Mouse (Mus musculus): Measurements from ENCODE around the gene Veph1. TPM values are rescaled to one million over a fixed set of nuclear protein-coding genes. Genes with fewer than 3 reads are reported as not detected.
A peak's percentile ranks its signal among the peaks of the same experiment; 100 is the strongest.

Veph1 gene
- polyA plus RNA-seq, 1 experiment from 2014 or later, result 11.9 TPM

GRCm38 (mm10) chr3:66080631-66081362 is 215.8 kb downstream of the Veph1 start:
- Histone ChIP-seq H3K4me1 (ENCODE audit: insufficient read depth, low read length) (peaks cover 3% of the 10 kb centered on the region; the same call in 1 of the 2 replicates), H3K27ac (ENCODE audit: low read length) (no peak overlapping the region), H3K4me3 (ENCODE audit: low read length) (no peak overlapping the region), H3K4me2 (replicated peaks; ENCODE audit: low read depth, low read length) (no peak overlapping the region), H3K27me3 (ENCODE audit: insufficient read depth, low read length) (no peaks in the 10 kb centered on the region), H3K9ac (replicated peaks; ENCODE audit: low read length) (no peak overlapping the region), H3K36me3 (ENCODE audit: insufficient read depth, low read length) (no peaks in the 10 kb centered on the region), H3K9me3 (ENCODE audit: low read length) (no peaks in the 10 kb centered on the region)
- 59% methylated on average over 4 of the region's 4 CpGs for WGBS
- no peak for ATAC-seq (ENCODE audit: low FRiP score, low TSS enrichment)

GRCm38 (mm10) chr3:66079886-66080285 is 216.8 kb downstream of the Veph1 start:
- H3K9ac ChIP-seq (replicated peaks; ENCODE audit: low read length), result no peak overlapping the region
- ATAC-seq (ENCODE audit: low FRiP score, low TSS enrichment), result no peak
- H3K4me2 ChIP-seq (replicated peaks; ENCODE audit: low read depth, low read length), result no peak overlapping the region
- no peaks in the 10 kb centered on the region for H3K27me3 ChIP-seq (ENCODE audit: insufficient read depth, low read length)
- H3K4me3 ChIP-seq (ENCODE audit: low read length), result no peak overlapping the region
- H3K27ac ChIP-seq (ENCODE audit: low read length), result no peak overlapping the region
- 92% methylated on average over 4 of the region's 4 CpGs for WGBS
- no peaks in the 10 kb centered on the region for H3K9me3 ChIP-seq (ENCODE audit: low read length)
- no peaks in the 10 kb centered on the region for H3K36me3 ChIP-seq (ENCODE audit: insufficient read depth, low read length)
- H3K4me1 ChIP-seq (ENCODE audit: insufficient read depth, low read length), result peaks cover 3% of the 10 kb centered on the region; the same call in 1 of the 2 replicates

- 29% methylated on average over 6 of the region's 6 CpGs for WGBS
- Histone ChIP-seq H3K9me3 (ENCODE audit: low read length) (no peaks in the 10 kb centered on the region), H3K27me3 (ENCODE audit: insufficient read depth, low read length) (no peaks in the 10 kb centered on the region), H3K36me3 (ENCODE audit: insufficient read depth, low read length) (no peaks in the 10 kb centered on the region), H3K4me1 (ENCODE audit: insufficient read depth, low read length) (peaks cover 3% of the 10 kb centered on the region; the same call in 1 of the 2 replicates), H3K4me3 (ENCODE audit: low read length) (no peak overlapping the region), H3K27ac (ENCODE audit: low read length) (no peak overlapping the region), H3K9ac (replicated peaks; ENCODE audit: low read length) (no peak overlapping the region), H3K4me2 (replicated peaks; ENCODE audit: low read depth, low read length) (no peak overlapping the region)
- peak; percentile 89; the same call in 1 of the 2 replicates for ATAC-seq (ENCODE audit: low FRiP score, low TSS enrichment)
Observed at GRCm38 (mm10) chr3:66078898-66079537, 217.6 kb downstream of the Veph1 start.

- Histone ChIP-seq H3K4me1 (ENCODE audit: insufficient read depth, low read length) (peaks cover 3% of the 10 kb centered on the region; the same call in 1 of the 2 replicates), H3K27me3 (ENCODE audit: insufficient read depth, low read length) (no peaks in the 10 kb centered on the region), H3K9ac (replicated peaks; ENCODE audit: low read length) (no peak overlapping the region), H3K4me2 (replicated peaks; ENCODE audit: low read depth, low read length) (no peak overlapping the region), H3K36me3 (ENCODE audit: insufficient read depth, low read length) (no peaks in the 10 kb centered on the region), H3K27ac (ENCODE audit: low read length) (no peak overlapping the region), H3K4me3 (ENCODE audit: low read length) (no peak overlapping the region), H3K9me3 (ENCODE audit: low read length) (no peaks in the 10 kb centered on the region)
- 0 out of 2 replicates have a peak, but pooled peaks have one; percentile 54 for ATAC-seq (ENCODE audit: low FRiP score, low TSS enrichment)
- 68% methylated on average over 12 of the region's 23 CpGs for WGBS
Observed at GRCm38 (mm10) chr3:66078026-66078721, 218.5 kb downstream of the Veph1 start.

GRCm38 (mm10) chr3:66070274-66070673 is 226.4 kb downstream of the Veph1 start:
- H3K9ac ChIP-seq (replicated peaks; ENCODE audit: low read length), result no peak overlapping the region
- ATAC-seq (ENCODE audit: low FRiP score, low TSS enrichment), result no peak
- no peak overlapping the region for H3K4me2 ChIP-seq (replicated peaks; ENCODE audit: low read depth, low read length)
- H3K27me3 ChIP-seq (ENCODE audit: insufficient read depth, low read length), result no peaks in the 10 kb centered on the region
- H3K9me3 ChIP-seq (ENCODE audit: low read length), result no peaks in the 10 kb centered on the region
- H3K4me3 ChIP-seq (ENCODE audit: low read length), result no peak overlapping the region
- no peaks in the 10 kb centered on the region for H3K36me3 ChIP-seq (ENCODE audit: insufficient read depth, low read length)
- 86% methylated on average over 1 of the region's 1 CpGs for WGBS
- no peak overlapping the region for H3K27ac ChIP-seq (ENCODE audit: low read length)
- H3K4me1 ChIP-seq (ENCODE audit: insufficient read depth, low read length), result no peaks in the 10 kb centered on the region

- no peak overlapping the region for H3K27ac ChIP-seq (ENCODE audit: low read length)
Observed at GRCm38 (mm10) chr3:66063881-66064280, 232.8 kb downstream of the Veph1 start.

GRCm38 (mm10) chr3:66056912-66057311 is 239.7 kb downstream of the Veph1 start:
- Histone ChIP-seq H3K9me3 (ENCODE audit: low read length) (no peaks in the 10 kb centered on the region), H3K27ac (ENCODE audit: low read length) (no peak overlapping the region), H3K4me3 (ENCODE audit: low read length) (no peak overlapping the region), H3K36me3 (ENCODE audit: insufficient read depth, low read length) (peaks cover 5% of the 10 kb centered on the region; the same call in 1 of the 2 replicates), H3K4me1 (ENCODE audit: insufficient read depth, low read length) (no peaks in the 10 kb centered on the region), H3K9ac (replicated peaks; ENCODE audit: low read length) (no peak overlapping the region), H3K27me3 (ENCODE audit: insufficient read depth, low read length) (no peaks in the 10 kb centered on the region), H3K4me2 (replicated peaks; ENCODE audit: low read depth, low read length) (no peak overlapping the region)
- ATAC-seq (ENCODE audit: low FRiP score, low TSS enrichment), result no peak
- 92% methylated on average over 16 of the region's 16 CpGs for WGBS

More at GRCm38 (mm10) chr3:66063881-66064280, 232.8 kb downstream of the Veph1 start:
- Histone ChIP-seq H3K36me3 (ENCODE audit: insufficient read depth, low read length) (no peaks in the 10 kb centered on the region), H3K9me3 (ENCODE audit: low read length) (no peaks in the 10 kb centered on the region), H3K4me1 (ENCODE audit: insufficient read depth, low read length) (no peaks in the 10 kb centered on the region), H3K4me2 (replicated peaks; ENCODE audit: low read depth, low read length) (no peak overlapping the region), H3K4me3 (ENCODE audit: low read length) (no peak overlapping the region), H3K9ac (replicated peaks; ENCODE audit: low read length) (no peak overlapping the region), H3K27me3 (ENCODE audit: insufficient read depth, low read length) (no peaks in the 10 kb centered on the region)
- WGBS, result 54% methylated on average over 6 of the region's 6 CpGs
- ATAC-seq (ENCODE audit: low FRiP score, low TSS enrichment), result no peak

GRCm38 (mm10) chr3:66055652-66056051 is 241.0 kb downstream of the Veph1 start:
- Histone ChIP-seq H3K4me2 (replicated peaks; ENCODE audit: low read depth, low read length) (no peak overlapping the region), H3K9ac (replicated peaks; ENCODE audit: low read length) (no peak overlapping the region), H3K4me3 (ENCODE audit: low read length) (no peak overlapping the region), H3K9me3 (ENCODE audit: low read length) (no peaks in the 10 kb centered on the region), H3K4me1 (ENCODE audit: insufficient read depth, low read length) (peaks cover 2% of the 10 kb centered on the region; the same call in 1 of the 2 replicates), H3K27me3 (ENCODE audit: insufficient read depth, low read length) (no peaks in the 10 kb centered on the region), H3K27ac (ENCODE audit: low read length) (no peak overlapping the region), H3K36me3 (ENCODE audit: insufficient read depth, low read length) (peaks cover 5% of the 10 kb centered on the region; the same call in 1 of the 2 replicates)
- no peak for ATAC-seq (ENCODE audit: low FRiP score, low TSS enrichment)
- 96% methylated on average over 7 of the region's 7 CpGs for WGBS

GRCm38 (mm10) chr3:66050092-66050886 is 246.3 kb downstream of the Veph1 start:
- Histone ChIP-seq H3K4me3 (ENCODE audit: low read length) (no peak overlapping the region), H3K4me2 (replicated peaks; ENCODE audit: low read depth, low read length) (no peak overlapping the region), H3K36me3 (ENCODE audit: insufficient read depth, low read length) (no peaks in the 10 kb centered on the region), H3K9me3 (ENCODE audit: low read length) (no peaks in the 10 kb centered on the region), H3K27me3 (ENCODE audit: insufficient read depth, low read length) (no peaks in the 10 kb centered on the region), H3K27ac (ENCODE audit: low read length) (0 out of 2 replicates have a peak overlapping the region, but pooled peaks have one; percentile 10), H3K4me1 (ENCODE audit: insufficient read depth, low read length) (peaks cover 6% of the 10 kb centered on the region; the same call in 1 of the 2 replicates), H3K9ac (replicated peaks; ENCODE audit: low read length) (no peak overlapping the region)
- peak; percentile 82; the same call in 1 of the 2 replicates for ATAC-seq (ENCODE audit: low FRiP score, low TSS enrichment)
- WGBS, result 33% methylated on average over 10 of the region's 10 CpGs

All from kidney, embryonic 16.5 days (tissue).